Mouse (Mus musculus): ENCODE measurements around the gene D430041D05Rik. TPM values are rescaled to one million over a fixed set of nuclear protein-coding genes. Genes with fewer than 3 reads are reported as not detected.

Gene D430041D05Rik
- total and polyA plus RNA-seq, 3 experiments = not detected

DNA sequence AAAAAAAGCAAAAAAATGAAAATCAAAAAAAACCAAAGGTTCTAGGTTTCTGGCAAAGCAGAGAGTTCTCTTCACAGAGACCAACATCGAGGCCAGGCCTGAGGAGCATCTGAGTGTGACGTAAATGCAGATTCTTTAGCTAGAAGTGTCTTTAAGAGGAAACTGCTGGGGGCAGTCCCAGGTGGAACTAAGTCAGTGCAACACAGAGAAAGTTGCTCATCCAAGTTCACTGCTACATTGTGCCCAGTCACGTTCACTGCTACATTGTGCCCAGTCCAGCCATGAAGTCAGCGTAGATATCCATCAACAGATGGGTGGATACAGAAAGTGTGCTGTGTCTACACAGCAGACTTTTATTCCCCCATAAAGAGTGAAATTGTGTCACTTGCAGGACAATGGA is 27.2 kb downstream of the D430041D05Rik start (continued):
- TF ChIP-seq MEF2A (IDR thresholded peaks at IDR 0.05; ENCODE audit: borderline replicate concordance, low read depth, low read length) = peak; percentile 72; the same call in 1 of the 2 replicates
- TF ChIP-seq USF1 (IDR thresholded peaks at IDR 0.05; ENCODE audit: low read depth, low read length) = no peak
- TF ChIP-seq ZMIZ1 (IDR thresholded peaks at IDR 0.05; ENCODE audit: low read depth, low read length) = no peak
- no peak for TF ChIP-seq SMC3 (IDR thresholded peaks at IDR 0.05; ENCODE audit: low read depth, low read length)

DNA sequence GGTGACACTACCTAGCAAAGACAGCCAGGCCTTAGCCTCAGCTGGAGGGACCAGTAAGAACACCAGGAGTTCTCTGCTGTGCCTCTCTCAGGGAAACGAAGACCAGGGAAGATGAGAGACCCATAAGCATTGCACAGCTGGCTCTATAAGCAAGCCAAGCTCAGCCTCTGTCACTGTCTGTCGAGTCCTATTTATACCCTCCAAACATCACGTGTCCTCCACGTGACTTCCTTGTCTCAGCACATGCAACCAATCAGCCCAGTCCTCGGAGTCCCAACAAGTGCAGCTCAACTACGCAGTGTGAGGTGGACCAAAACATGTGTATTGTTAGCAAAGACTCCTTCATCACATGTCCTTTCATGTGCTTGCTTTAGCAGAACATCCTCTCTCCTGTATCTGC is 28.0 kb downstream of the D430041D05Rik start:
- dilution Hi-C loops (cut with MboI; ENCODE audit: extremely low pct_ligation_motif_present, extremely low pct_unique_long_range_greater_than_20kb, low sequenced_read_pairs) = no loop called here
- H3K9me3 ChIP-seq (replicated peaks; ENCODE audit: low read length) = peaks cover 9% of the 10 kb centered on the region
- H3K4me1 ChIP-seq (ENCODE audit: control insufficient read depth in 1 of 2, insufficient read depth in 2 of 2) = peaks cover 10 to 19% of the 10 kb centered on the region in 2 experiments
- in situ Hi-C loops (cut with MboI; ENCODE audit: low pct_ligation_motif_present, low pct_unique_long_range_greater_than_20kb, low sequenced_read_pairs) = no loop called here
- no peaks in the 10 kb centered on the region for H3K27me3 ChIP-seq (replicated peaks)
- no peak overlapping the region for H3K27ac ChIP-seq (ENCODE audit: insufficient read depth, low read depth)
- H3K36me3 ChIP-seq (replicated peaks in 1 of 2; ENCODE audit: control insufficient read depth in 1 of 2, insufficient read depth in 1 of 2, low read length in 1 of 2) = no peaks in the 10 kb centered on the region
- DNase-seq (ENCODE audit: extremely low read depth) = peak; percentile 37
- no peak overlapping the region for H3K4me3 ChIP-seq (replicated peaks in 1 of 3; ENCODE audit: low read depth in 2 of 3, low read length in 2 of 3, poor library complexity in 1 of 3)
- no peak overlapping the region for H3K4me2 ChIP-seq (ENCODE audit: insufficient read depth, low read depth, poor library complexity, severe bottlenecking)
- peak; percentile 70 for TF ChIP-seq BHLHE40 (IDR thresholded peaks at IDR 0.05; ENCODE audit: low read depth, low read length)
- no peak for TF ChIP-seq ETS1 (conservative IDR thresholded peaks at IDR 0.05; ENCODE audit: low read depth, low read length)
- TF ChIP-seq HCFC1 (IDR thresholded peaks at IDR 0.05; ENCODE audit: low read depth, low read length) = no peak
- peak; percentile 45 for TF ChIP-seq USF1 (IDR thresholded peaks at IDR 0.05; ENCODE audit: low read depth, low read length)
- TF ChIP-seq SMC3 (IDR thresholded peaks at IDR 0.05; ENCODE audit: low read depth, low read length) = no peak
- no peak for TF ChIP-seq POLR2AphosphoS2 (IDR thresholded peaks at IDR 0.05; ENCODE audit: low read depth, low read length)
- TF ChIP-seq USF2 (conservative IDR thresholded peaks at IDR 0.05; ENCODE audit: low read depth, low read length) = peak; percentile 41; the same call in 1 of the 2 replicates
- peak; percentile 40; the same call in 1 of the 2 replicates for TF ChIP-seq MAX (IDR thresholded peaks at IDR 0.05; ENCODE audit: low read length)
- H3K9ac ChIP-seq (ENCODE audit: insufficient read depth, low read depth) = no peak overlapping the region
- no peaks in the 10 kb centered on the region for H3K79me2 ChIP-seq (replicated peaks; ENCODE audit: control insufficient read depth, extremely low read depth, insufficient read depth, poor library complexity, severe bottlenecking)

DNA sequence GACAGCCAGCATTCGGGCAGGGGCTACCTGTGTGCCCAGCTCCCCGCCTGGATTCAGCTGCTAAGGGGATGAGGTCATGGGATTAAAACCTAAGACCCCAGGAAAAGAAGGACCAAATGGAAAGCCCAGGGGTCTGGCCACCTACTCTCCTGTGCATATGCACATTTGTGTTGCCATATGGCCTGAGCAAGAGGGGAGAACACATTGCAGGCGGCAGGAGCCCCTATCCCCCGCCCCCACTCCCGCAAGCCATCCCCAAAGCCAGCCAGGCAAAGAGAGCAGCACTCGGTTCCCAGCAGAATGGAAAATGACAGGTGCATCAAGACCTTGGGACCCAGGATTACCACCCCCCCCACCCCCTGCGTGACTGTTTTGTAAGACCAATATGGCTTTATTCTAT is 31.5 kb downstream of the D430041D05Rik start:
- Histone ChIP-seq H3K27me3 (replicated peaks) (no peaks in the 10 kb centered on the region), H3K36me3 (replicated peaks in 1 of 2; ENCODE audit: control insufficient read depth in 1 of 2, insufficient read depth in 1 of 2, low read length in 1 of 2) (no peaks in the 10 kb centered on the region), H3K4me1 (ENCODE audit: control insufficient read depth in 1 of 2, insufficient read depth in 2 of 2) (peaks cover 10 to 25% of the 10 kb centered on the region in 2 experiments), H3K4me3 (replicated peaks in 1 of 3; ENCODE audit: low read depth in 2 of 3, low read length in 2 of 3, poor library complexity in 1 of 3) (no peak overlapping the region), H3K4me2 (ENCODE audit: insufficient read depth, low read depth, poor library complexity, severe bottlenecking) (no peak overlapping the region), H3K27ac (ENCODE audit: insufficient read depth, low read depth) (no peak overlapping the region), H3K79me2 (replicated peaks; ENCODE audit: control insufficient read depth, extremely low read depth, insufficient read depth, poor library complexity, severe bottlenecking) (no peaks in the 10 kb centered on the region), H3K9ac (ENCODE audit: insufficient read depth, low read depth) (no peak overlapping the region), H3K9me3 (replicated peaks; ENCODE audit: low read length) (peaks cover 9% of the 10 kb centered on the region)
- no peak for DNase-seq (ENCODE audit: extremely low read depth)
- TF ChIP-seq NRF1 (IDR thresholded peaks at IDR 0.05; ENCODE audit: low read depth, low read length) = no peak
- no peak for TF ChIP-seq HCFC1 (IDR thresholded peaks at IDR 0.05; ENCODE audit: low read depth, low read length)
- no peak for TF ChIP-seq JUND (conservative IDR thresholded peaks at IDR 0.05; ENCODE audit: low read depth, low read length)
- TF ChIP-seq ZMIZ1 (IDR thresholded peaks at IDR 0.05; ENCODE audit: low read depth, low read length) = no peak
- TF ChIP-seq NELFE (IDR thresholded peaks at IDR 0.05; ENCODE audit: low read depth, low read length) = no peak
- TF ChIP-seq ELF1 (IDR thresholded peaks at IDR 0.05; ENCODE audit: low read depth, low read length) = no peak
- in situ Hi-C loops (cut with MboI; ENCODE audit: low pct_ligation_motif_present, low pct_unique_long_range_greater_than_20kb, low sequenced_read_pairs) (no loop called here), dilution Hi-C loops (cut with MboI; ENCODE audit: extremely low pct_ligation_motif_present, extremely low pct_unique_long_range_greater_than_20kb, low sequenced_read_pairs) (no loop called here)
